Comparison of ENCODE assay signal across 8 mouse cellular contexts in genomic region chr5:134175696-134176095, GRCm38 (mm10). TPM values are rescaled to one million over a fixed set of nuclear protein-coding genes. Genes with fewer than 3 reads are reported as not detected.
A peak's percentile ranks its signal among the peaks of the same experiment; 100 is the strongest.
DNase-seq lines count a peak whose midpoint lies in the region; ATAC-seq and TF ChIP-seq lines count a peak whose summit lies in the region.

No protein-coding gene starts in this region.

- H3K4me3 ChIP-seq in heart, embryonic 11.5 days (ENCODE audit: low read depth, low read length), result peak overlapping the region; percentile 88
- H3K4me3 ChIP-seq in E14TG2a.4 (replicated peaks; ENCODE audit: low read length), result peak overlapping the region; percentile 97
- H3K4me3 ChIP-seq in embryonic facial prominence, embryonic 10.5 days, result peak overlapping the region; percentile 93
- peak overlapping the region; percentile 95 for H3K4me3 ChIP-seq in limb, embryonic 11.5 days (ENCODE audit: low read depth, low read length)
- peak overlapping the region; percentile 94 for H3K4me3 ChIP-seq in small intestine, adult 2 months (ENCODE audit: low read depth, low read length)

- DNase-seq in heart, postnatal 36 days, result no peak
- peak; percentile 49 for DNase-seq in embryonic facial prominence, embryonic 10.5 days (ENCODE audit: low spot score)
- DNase-seq in limb, embryonic 11.5 days (ENCODE audit: low spot score), result no peak
- no peak for DNase-seq in urinary bladder, adult 2 months (ENCODE audit: low spot score)
- no peak for DNase-seq in adrenal gland, postnatal 4 days (ENCODE audit: low spot score in 2 of 2)

- no peaks in the 10 kb centered on the region for H3K9me3 ChIP-seq in heart, embryonic 11.5 days (replicated peaks; ENCODE audit: control insufficient read depth, low read length)
- H3K9me3 ChIP-seq in E14TG2a.4 (ENCODE audit: low read length), result no peaks in the 10 kb centered on the region
- no peaks in the 10 kb centered on the region for H3K9me3 ChIP-seq in embryonic facial prominence, embryonic 10.5 days
- no peaks in the 10 kb centered on the region for H3K9me3 ChIP-seq in limb, embryonic 11.5 days (ENCODE audit: control insufficient read depth, low read length)

- H3K27me3 ChIP-seq in heart, embryonic 11.5 days (ENCODE audit: control insufficient read depth, insufficient read depth, low read length), result no peaks in the 10 kb centered on the region
- no peaks in the 10 kb centered on the region for H3K27me3 ChIP-seq in E14TG2a.4 (ENCODE audit: insufficient read depth, low read length)
- H3K27me3 ChIP-seq in embryonic facial prominence, embryonic 10.5 days (replicated peaks; ENCODE audit: low read depth, poor library complexity, severe bottlenecking), result no peaks in the 10 kb centered on the region
- no peaks in the 10 kb centered on the region for H3K27me3 ChIP-seq in limb, embryonic 11.5 days (ENCODE audit: control insufficient read depth, insufficient read depth, low read length)
- H3K27me3 ChIP-seq in small intestine, adult 2 months (ENCODE audit: control insufficient read depth, insufficient read depth, low read length), result no peaks in the 10 kb centered on the region

- intact Hi-C loops in heart, postnatal 36 days (cut with DNase I), result no loop called here

- ATAC-seq in heart, embryonic 11.5 days (replicated peaks; ENCODE audit: insufficient number of reproducible peaks, low FRiP score, low TSS enrichment), result no peak
- peak; percentile 50; the same call in 1 of the 2 replicates for ATAC-seq in limb, embryonic 11.5 days (ENCODE audit: insufficient number of reproducible peaks, low FRiP score, low TSS enrichment, low read depth)

- H3K36me3 ChIP-seq in heart, embryonic 11.5 days (ENCODE audit: control insufficient read depth, insufficient read depth, low read length), result no peaks in the 10 kb centered on the region
- H3K36me3 ChIP-seq in E14TG2a.4 (ENCODE audit: insufficient read depth, low read length), result peaks cover 30% of the 10 kb centered on the region
- H3K36me3 ChIP-seq in embryonic facial prominence, embryonic 10.5 days (replicated peaks), result peaks cover 29% of the 10 kb centered on the region
- H3K36me3 ChIP-seq in limb, embryonic 11.5 days (ENCODE audit: control insufficient read depth, insufficient read depth, low read length), result peaks cover 2% of the 10 kb centered on the region; the same call in 1 of the 2 replicates
- H3K36me3 ChIP-seq in small intestine, adult 2 months (ENCODE audit: control insufficient read depth, insufficient read depth, low read length), result peaks cover 3% of the 10 kb centered on the region; the same call in 1 of the 2 replicates

- H3K9ac ChIP-seq in heart, embryonic 11.5 days (ENCODE audit: low read depth, low read length), result peak overlapping the region; percentile 83
- H3K9ac ChIP-seq in limb, embryonic 11.5 days (ENCODE audit: low read length), result peak overlapping the region; percentile 74

- 8% methylated on average over 10 of the region's 10 CpGs for WGBS in heart, embryonic 11.5 days (ENCODE audit: insufficient replicate concordance)
- 6% methylated on average over 10 of the region's 10 CpGs for WGBS in embryonic facial prominence, embryonic 10.5 days
- WGBS in limb, embryonic 11.5 days, result 5% methylated on average over 10 of the region's 10 CpGs
- 8% methylated on average over 10 of the region's 10 CpGs for WGBS in small intestine, adult 2 months

- peaks cover 4% of the 10 kb centered on the region; the same call in 1 of the 2 replicates for H3K4me1 ChIP-seq in heart, embryonic 11.5 days (ENCODE audit: control insufficient read depth, insufficient read depth, low read length)
- peaks cover 83% of the 10 kb centered on the region for H3K4me1 ChIP-seq in E14TG2a.4 (replicated peaks; ENCODE audit: low read depth, low read length)
- peaks cover 15% of the 10 kb centered on the region for H3K4me1 ChIP-seq in embryonic facial prominence, embryonic 10.5 days
- H3K4me1 ChIP-seq in limb, embryonic 11.5 days (ENCODE audit: control insufficient read depth, insufficient read depth, low read length), result peaks cover 5% of the 10 kb centered on the region; the same call in 1 of the 2 replicates
- no peaks in the 10 kb centered on the region for H3K4me1 ChIP-seq in small intestine, adult 2 months (ENCODE audit: control insufficient read depth, insufficient read depth, insufficient read length, low read length)

- peak overlapping the region; percentile 79; the same call in 1 of the 2 replicates for H3K27ac ChIP-seq in heart, embryonic 11.5 days (ENCODE audit: low read depth, low read length)
- peak overlapping the region; percentile 92 for H3K27ac ChIP-seq in embryonic facial prominence, embryonic 10.5 days (replicated peaks)
- no peak overlapping the region; the same call in 1 of the 2 replicates for H3K27ac ChIP-seq in limb, embryonic 11.5 days (replicated peaks; ENCODE audit: low read depth, low read length)
- H3K27ac ChIP-seq in small intestine, adult 2 months (ENCODE audit: insufficient read depth, low read depth, low read length), result 0 out of 2 replicates have a peak overlapping the region, but pooled peaks have one; percentile 19

- TF ChIP-seq CTCF in E14TG2a.4 (conservative IDR thresholded peaks at IDR 0.05; ENCODE audit: low read length), result no peak
- no peak for TF ChIP-seq CTCF in small intestine, adult 2 months (IDR thresholded peaks at IDR 0.05; ENCODE audit: extremely low read depth, insufficient read length, insufficient replicate concordance, low read depth, low read length)

- no peak for TF ChIP-seq POLR2A in small intestine, adult 2 months (IDR thresholded peaks at IDR 0.05; ENCODE audit: low read depth, low read length)

- peak overlapping the region; percentile 84 for H3K4me2 ChIP-seq in heart, embryonic 11.5 days
- H3K4me2 ChIP-seq in limb, embryonic 11.5 days (ENCODE audit: low read depth, severe bottlenecking), result peak overlapping the region; percentile 89

RNA-seq across cellular contexts. Expression of gene Rcc1l, which starts 0.9 kb away (rescaled TPM):
- 21.0 and 21.8 TPM in 2 replicates for polyA plus RNA-seq in heart, embryonic 11.5 days (2014; fragmentation: Nextera tagmentation; extraction: Ambion mirVana)
- 10 to 100 TPM; 29.3 to 30.2 TPM for total RNA-seq in heart, postnatal 36 days (2021)
- 41.9 and 42.1 TPM in 2 replicates for polyA plus RNA-seq in embryonic facial prominence, embryonic 10.5 days (2016; fragmentation: Nextera tagmentation; extraction: Ambion mirVana)
- 32.7 and 35.8 TPM in 2 replicates for polyA plus RNA-seq in limb, embryonic 11.5 days (2014; fragmentation: Nextera tagmentation; extraction: Ambion mirVana)
- polyA plus RNA-seq in small intestine, adult 2 months (2012; rRNA removed), result 6.2 and 10.3 TPM in 2 replicates
- 14.4 and 18.2 TPM in 2 replicates for polyA plus RNA-seq in urinary bladder, adult 2 months (2012; rRNA removed)
- 10 to 100 TPM; 33.0 to 35.6 TPM for total RNA-seq in adrenal gland, postnatal 4 days (2021)

RNA-seq across cellular contexts. Expression of gene Gtf2ird2, which starts 8.1 kb away (rescaled TPM):
- polyA plus RNA-seq in heart, embryonic 11.5 days (2014; fragmentation: Nextera tagmentation; extraction: Ambion mirVana), result 5.3 and 6.5 TPM in 2 replicates
- total RNA-seq in heart, postnatal 36 days (2021), result 1 to 10 TPM; 4.9 to 5.0 TPM
- 8.1 and 8.5 TPM in 2 replicates for polyA plus RNA-seq in embryonic facial prominence, embryonic 10.5 days (2016; fragmentation: Nextera tagmentation; extraction: Ambion mirVana)
- polyA plus RNA-seq in limb, embryonic 11.5 days (2014; fragmentation: Nextera tagmentation; extraction: Ambion mirVana), result 6.6 and 7.9 TPM in 2 replicates
- polyA plus RNA-seq in small intestine, adult 2 months (2012; rRNA removed), result 2.6 and 3.5 TPM in 2 replicates
- polyA plus RNA-seq in urinary bladder, adult 2 months (2012; rRNA removed), result 9.4 and 10.9 TPM in 2 replicates
- total RNA-seq in adrenal gland, postnatal 4 days (2021), result 10 to 100 TPM; 13.9 to 15.9 TPM

RNA-seq across cellular contexts. Expression of gene Ncf1, which starts 53.7 kb away (rescaled TPM):
- 1.8 and 2.2 TPM in 2 replicates for polyA plus RNA-seq in heart, embryonic 11.5 days (2014; fragmentation: Nextera tagmentation; extraction: Ambion mirVana)
- 1 to 10 TPM; 6.3 to 6.8 TPM for total RNA-seq in heart, postnatal 36 days (2021)
- polyA plus RNA-seq in embryonic facial prominence, embryonic 10.5 days (2016; fragmentation: Nextera tagmentation; extraction: Ambion mirVana), result 1.8 and 2.0 TPM in 2 replicates
- 1.8 and 2.4 TPM in 2 replicates for polyA plus RNA-seq in limb, embryonic 11.5 days (2014; fragmentation: Nextera tagmentation; extraction: Ambion mirVana)
- 14.3 and 18.9 TPM in 2 replicates for polyA plus RNA-seq in small intestine, adult 2 months (2012; rRNA removed)
- 18.8 and 30.3 TPM in 2 replicates for polyA plus RNA-seq in urinary bladder, adult 2 months (2012; rRNA removed)
- total RNA-seq in adrenal gland, postnatal 4 days (2021), result 10 to 100 TPM in 1 of 2 experiments, 1 to 10 TPM in 1; 5.2 to 10.3 TPM
